Mouse (Mus musculus): ENCODE results near the gene Slc2a6.

- no peak for TF ChIP-seq CTCF (IDR thresholded peaks at IDR 0.05; ENCODE audit: low read depth)
- TF ChIP-seq EP300 (optimal IDR thresholded peaks at IDR 0.05), result no peak
Measured at GRCm38 (mm10) chr2:26973960-26974359, 53.8 kb downstream of the Slc2a6 start.
